Mouse (Mus musculus) bone marrow, adult 2 months (tissue): ENCODE results near the gene Ago3.

Source experiments
- CTCF ChIP-seq: fragments of 200-500 bp; IDR thresholded peaks from 2 replicates; pipeline ENCODE4 v1.5.1; 2011; ENCODE audit warnings: low read length, control low read depth; ENCODE audit not compliant: control insufficient read depth, insufficient read depth
- POLR2A ChIP-seq: fragments of 200-500 bp; IDR thresholded peaks from 2 replicates; pipeline ENCODE4 v1.6.1; 2011; ENCODE audit warnings: low read depth, mild to moderate bottlenecking, control low read depth, low read length, borderline replicate concordance; ENCODE audit not compliant: control insufficient read depth

- TF ChIP-seq CTCF (no peak), POLR2A (no peak)
Measured at GRCm38 (mm10) chr4:126331751-126332150, 97.6 kb downstream of the Ago3 start.
